Mouse (Mus musculus): ENCODE results near the gene Gm3278.
A peak's percentile ranks its signal among the peaks of the same experiment; 100 is the strongest.
"Not testable (repeated sequence)": the region's sequence is repeated elsewhere in the genome, so short reads cannot be mapped to it uniquely, and the experiment has no call there.

The Gm3278 gene

DNA sequence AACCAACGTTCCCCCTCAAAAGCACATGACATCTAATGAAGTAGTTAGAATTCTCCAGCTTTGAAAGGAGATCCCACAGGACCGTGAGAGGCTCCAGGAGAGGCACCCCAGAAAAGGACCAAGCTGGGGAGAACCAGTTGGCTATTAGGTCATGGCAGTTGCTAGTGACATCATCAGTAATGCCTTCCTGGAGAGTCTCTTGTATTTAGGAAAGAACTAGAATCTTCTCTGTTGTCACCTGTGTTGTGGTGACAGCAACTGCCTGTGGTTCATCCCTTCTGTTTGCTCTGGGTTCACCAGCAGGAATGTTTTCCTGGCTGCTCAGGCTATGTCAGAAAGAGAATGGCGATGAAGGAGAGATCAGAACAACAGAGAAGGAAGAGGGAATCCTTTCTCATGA is at the start of gene Gm3278:
Gene Gm3278 (plus strand): TSS at position 301 of the 400 bp plus-strand sequence.
- not testable (repeated sequence) for DNase-seq (ENCODE audit: inconsistent age in 2 of 2, low spot score in 1 of 2)

- DNase-seq (ENCODE audit: inconsistent age in 2 of 2, low spot score in 1 of 2): peak in 1 of 2 experiments; percentile 19
Observed at GRCm38 (mm10) chr14:4855299-4855980, 36.8 kb upstream of the Gm3278 start, which contains the start of gene Gm3264. Gm3264 (plus strand) TSS chr14:4855576.
